Mouse (Mus musculus) spleen, adult 2 months (tissue): ENCODE results near the gene Serpina16.

ENCODE experiments used
- CTCF ChIP-seq: fragments of 200-500 bp; IDR thresholded peaks from 2 replicates; pipeline ENCODE4 v1.5.1; 2011; ENCODE audit warnings: mild to moderate bottlenecking, inconsistent platforms; ENCODE audit not compliant: insufficient read depth, insufficient read length, insufficient replicate concordance; ENCODE audit errors: extremely low read depth
- POLR2A ChIP-seq: fragments of 200-500 bp; IDR thresholded peaks from 2 replicates; pipeline ENCODE4 v1.6.1; 2011; ENCODE audit warnings: low read depth, low read length, inconsistent platforms

GRCm38 (mm10) chr12:103688221-103688814, 12.4 kb upstream of the Serpina16 start:
- TF ChIP-seq CTCF (no peak), POLR2A (no peak)
